Mouse (Mus musculus): Measurements from ENCODE around the gene Ankrd26.

DNA sequence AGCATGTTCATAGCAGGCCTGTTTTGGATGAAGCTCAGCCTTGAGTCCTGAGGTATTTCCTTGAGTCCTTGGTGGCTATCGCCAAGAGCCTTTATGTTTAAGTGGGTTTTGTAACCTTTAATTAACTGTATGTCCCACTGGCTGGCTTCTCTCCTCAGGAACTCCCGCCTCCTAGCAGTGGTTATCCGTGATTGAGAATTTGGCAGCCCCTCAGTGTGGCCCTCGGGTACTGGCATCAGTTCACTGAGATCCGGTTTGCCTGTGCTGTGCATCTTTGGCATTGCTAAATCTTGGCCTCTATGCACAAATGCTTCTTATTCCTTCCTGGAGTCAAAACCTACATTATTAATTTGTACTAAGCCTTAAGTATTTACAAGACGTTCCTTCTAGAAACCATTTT is 46.9 kb upstream of the Ankrd26 start:
- TF ChIP-seq POLR2A (IDR thresholded peaks at IDR 0.05; ENCODE audit: extremely low read depth, insufficient read depth, low read length): no peak
- TF ChIP-seq CTCF (IDR thresholded peaks at IDR 0.05; ENCODE audit: extremely low read depth, insufficient read depth, low read length): no peak

All from cortical plate, adult 2 months (tissue).